Mouse (Mus musculus) embryonic stem cell, embryonic (primary cell): ENCODE results near the gene Satb2.

Experiments used
- CTCF ChIA-PET, 4 experiments: fragments of 300-600 bp in 2 of 4; fragments of 350-600 bp in 2 of 4; sonication (Branson Sonifier 250); formaldehyde crosslinking; loops; one replicate each; lab custom pipeline; 2022; ENCODE audit warnings: inconsistent platforms in 2 of 4; lab: Charles Lee
- POLR2A ChIA-PET, 4 experiments: fragments of 300-600 bp in 2 of 4; fragments of 350-600 bp in 2 of 4; sonication (Branson Sonifier 250); formaldehyde crosslinking; loops; one replicate each; lab custom pipeline; 2022; ENCODE audit warnings: antibody characterized with exemption in 4 of 4, inconsistent platforms in 1 of 4; lab: Charles Lee

The Satb2 gene

DNA sequence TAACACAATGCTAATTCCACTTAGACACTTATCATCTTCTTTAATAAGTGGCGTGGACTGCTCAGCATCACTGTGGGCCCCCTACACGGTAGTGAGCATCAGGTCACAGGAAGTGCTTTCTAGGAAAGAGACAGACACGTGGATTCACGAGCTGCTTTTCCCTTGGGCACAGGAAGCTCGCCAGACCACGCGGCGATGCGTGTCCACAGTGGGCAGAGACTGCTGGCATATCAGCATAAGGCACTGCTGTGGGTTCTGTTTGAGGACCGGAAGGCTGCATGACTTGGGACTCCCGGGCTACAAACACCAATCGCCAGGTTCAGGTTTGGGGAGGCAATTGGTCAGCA lies 22.7 kb downstream of the Satb2 start:
- CTCF ChIA-PET, result no interaction called here
- POLR2A ChIA-PET, result interaction anchor here in 2 of 4 experiments (0.7 to 1.9 kb wide), 7 partner anchors 13 to 67 kb away, joined by 3 to 17 read pairs (median 5); no protein-coding TSS in a partner anchor

DNA sequence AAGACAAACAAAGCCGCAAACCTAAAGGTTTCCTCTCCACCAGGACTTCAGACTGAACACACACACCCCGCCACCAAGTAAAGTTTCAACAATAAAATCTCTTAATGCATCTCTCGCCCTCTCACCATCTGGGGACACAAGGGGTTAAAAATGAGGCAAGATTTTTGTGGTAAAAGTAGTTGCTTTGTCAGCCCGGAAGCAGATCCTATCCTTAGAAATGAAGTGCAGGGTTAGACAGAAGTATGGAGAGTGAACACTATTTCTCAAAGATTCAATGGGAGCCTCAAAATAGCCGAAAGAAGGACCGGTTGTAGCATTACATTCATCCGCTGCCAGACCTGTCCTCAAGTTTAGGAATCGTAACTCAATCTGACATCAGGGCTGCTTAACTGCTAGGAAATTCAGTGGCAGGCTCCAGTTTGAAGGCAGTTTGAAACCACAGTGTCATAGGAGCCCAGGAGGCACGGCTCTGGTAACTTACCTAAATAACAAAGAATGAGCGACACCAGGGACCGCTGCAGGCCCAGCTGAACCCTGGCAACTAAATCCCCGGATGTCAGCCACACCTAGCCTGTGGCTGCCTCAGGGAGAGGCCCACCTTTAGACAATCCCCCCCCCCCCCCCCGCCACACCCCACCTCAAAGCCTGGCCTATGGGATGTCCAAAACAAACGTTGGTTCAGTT lies 23.3 kb downstream of the Satb2 start:
- ChIA-PET CTCF (no interaction called here), POLR2A (interaction anchor here in 3 of 4 experiments (0.6 to 1.9 kb wide), 6 partner anchors 14 to 1550 kb away, joined by 3 to 17 read pairs (median 6); no protein-coding TSS in a partner anchor)

DNA sequence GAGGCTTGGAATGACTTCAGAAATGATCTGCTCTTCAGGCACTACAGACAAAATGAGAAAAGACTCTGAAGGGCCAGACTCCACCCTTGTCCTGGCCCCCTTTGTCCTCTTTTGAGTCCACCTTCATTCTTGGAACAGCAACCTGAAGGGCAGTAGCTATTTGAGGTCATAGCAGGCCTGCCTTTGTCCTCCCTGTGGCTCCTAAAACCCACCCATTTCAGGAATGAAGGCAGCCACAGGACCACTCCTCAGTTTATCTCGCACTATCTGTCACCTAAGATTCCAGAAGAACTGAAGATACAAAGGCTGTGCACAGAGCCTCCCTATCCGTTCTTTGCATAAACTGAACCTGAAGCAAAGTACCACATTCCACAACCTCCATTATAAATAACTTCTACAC lies 24.9 kb downstream of the Satb2 start:
- POLR2A ChIA-PET, result interaction anchor here (0.5 to 2.5 kb wide), 17 partner anchors 12 to 110 kb away, joined by 3 to 13 read pairs (median 3); no protein-coding TSS in a partner anchor
- CTCF ChIA-PET, result interaction anchor here in 1 of 4 experiments (1.0 kb wide), 1 partner anchor 55 kb away, joined by 3 read pairs; no protein-coding TSS in a partner anchor

DNA sequence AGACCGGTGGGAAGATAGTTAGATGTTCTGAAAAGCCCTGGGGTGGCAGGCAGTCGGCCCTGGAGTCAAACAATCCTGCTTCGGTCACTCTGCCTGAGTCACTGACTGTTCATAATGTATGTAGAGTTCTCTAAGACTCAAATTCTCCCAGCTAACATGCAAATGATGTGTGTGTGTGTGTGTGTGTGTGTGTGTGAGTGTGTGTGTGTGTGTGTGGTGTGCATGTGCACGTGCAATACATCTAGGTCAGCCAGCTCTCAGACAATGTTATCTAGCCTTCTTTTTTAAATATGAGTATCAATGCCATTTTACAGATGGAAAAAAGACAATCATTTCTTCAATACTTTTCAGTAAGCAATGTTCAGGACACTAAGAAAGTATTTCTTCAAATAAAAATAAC lies 26.5 kb downstream of the Satb2 start:
- CTCF ChIA-PET, result no interaction called here
- POLR2A ChIA-PET, result interaction anchor here (0.6 to 2.5 kb wide), 7 partner anchors 10 to 662 kb away, joined by 3 to 15 read pairs (median 6); no protein-coding TSS in a partner anchor

DNA sequence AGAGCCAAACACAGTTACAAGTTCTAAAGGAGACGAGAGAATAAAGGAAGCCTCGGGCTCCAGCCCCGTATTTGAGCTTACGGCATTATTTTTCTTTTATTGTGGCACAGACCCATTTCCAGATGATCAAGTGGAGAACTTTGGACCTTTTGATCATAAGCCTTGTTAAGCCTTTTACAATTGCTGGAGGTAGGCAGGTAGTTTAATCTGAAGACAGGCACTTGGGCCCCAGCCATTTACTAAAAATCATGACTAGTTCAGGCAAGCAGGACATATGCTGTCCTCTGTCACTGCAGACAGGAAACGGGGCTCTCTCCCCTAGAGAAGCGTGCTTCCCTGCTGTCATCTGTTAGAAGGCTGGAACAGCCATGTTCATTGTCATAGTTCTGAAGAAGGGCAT lies 26.9 kb downstream of the Satb2 start:
- ChIA-PET POLR2A (interaction anchor here in 2 of 4 experiments (0.6 to 1.2 kb wide), 4 partner anchors 10 to 662 kb away, joined by 3 to 15 read pairs (median 5); no protein-coding TSS in a partner anchor), CTCF (no interaction called here)

DNA sequence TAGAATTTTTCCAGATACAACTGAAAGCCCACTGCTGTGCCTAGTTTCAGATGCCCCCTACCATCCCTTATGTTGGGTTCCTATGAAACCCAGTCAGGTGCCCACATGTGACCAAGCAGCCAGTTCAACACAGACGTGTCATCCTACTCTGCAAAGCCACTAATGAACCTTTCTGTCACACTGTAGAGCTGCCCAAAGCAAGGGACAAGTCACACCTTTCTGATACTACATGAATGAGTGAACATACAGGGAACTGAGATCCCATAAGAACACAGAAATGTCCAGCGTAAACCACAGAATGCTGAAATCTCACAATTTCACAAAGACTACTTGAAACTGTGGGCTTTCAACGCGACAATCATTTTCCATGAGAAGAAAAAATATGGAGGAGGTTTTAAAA lies 39.0 kb downstream of the Satb2 start:
- ChIA-PET POLR2A (interaction anchor here in 3 of 4 experiments (0.6 to 2.3 kb wide), 9 partner anchors 10 to 1618 kb away, joined by 3 to 8 read pairs (median 4); no protein-coding TSS in a partner anchor), CTCF (no interaction called here)

DNA sequence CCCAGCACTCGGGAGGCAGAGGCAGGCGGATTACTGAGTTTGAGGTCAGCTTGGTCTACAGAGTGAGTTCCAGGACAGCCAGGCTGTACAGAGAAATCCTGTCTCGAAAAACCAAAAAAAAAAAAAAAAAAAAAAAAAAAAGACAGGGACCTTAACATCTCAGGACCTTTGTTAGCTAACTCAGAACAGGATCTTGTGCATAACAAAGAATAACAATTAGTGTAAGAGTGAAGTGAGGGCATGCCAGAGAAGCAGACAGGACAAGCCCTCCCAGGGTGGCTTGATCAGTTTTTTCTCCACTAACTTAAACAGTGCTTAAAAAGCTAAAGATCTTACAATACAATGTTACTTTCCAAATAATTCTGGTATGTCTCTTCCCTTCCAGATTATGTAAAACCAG lies 40.0 kb downstream of the Satb2 start:
- ChIA-PET POLR2A (interaction anchor here in 2 of 4 experiments (0.6 to 2.3 kb wide), 8 partner anchors 9 to 238 kb away, joined by 3 to 8 read pairs (median 4); no protein-coding TSS in a partner anchor), CTCF (interaction anchor here in 2 of 4 experiments (0.6 to 0.7 kb wide), 2 partner anchors 39 to 668 kb away, joined by 3 to 5 read pairs; no protein-coding TSS in a partner anchor)

DNA sequence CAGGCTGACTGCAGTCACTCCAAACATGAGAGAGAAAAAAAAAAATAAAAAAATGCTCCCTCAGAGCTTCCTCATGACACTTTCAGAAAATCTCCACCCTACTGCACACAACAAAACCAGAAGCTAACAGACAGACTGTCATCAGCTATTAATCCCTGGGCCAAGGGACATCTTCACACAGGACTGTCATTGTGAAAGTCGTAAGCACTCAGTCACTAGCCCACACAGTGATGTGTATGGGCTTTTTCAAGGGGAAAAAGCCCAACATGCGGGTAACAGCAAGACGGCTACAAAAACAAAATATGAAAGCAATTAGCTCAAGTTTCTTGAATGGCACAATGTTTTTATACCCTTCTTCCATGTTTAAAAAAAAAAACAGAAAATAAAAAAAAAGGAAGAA lies 41.9 kb downstream of the Satb2 start:
- ChIA-PET POLR2A (interaction anchor here in 1 of 4 experiments (0.7 to 1.1 kb wide), 4 partner anchors 8 to 1245 kb away, joined by 3 to 7 read pairs (median 4); no protein-coding TSS in a partner anchor), CTCF (no interaction called here)

DNA sequence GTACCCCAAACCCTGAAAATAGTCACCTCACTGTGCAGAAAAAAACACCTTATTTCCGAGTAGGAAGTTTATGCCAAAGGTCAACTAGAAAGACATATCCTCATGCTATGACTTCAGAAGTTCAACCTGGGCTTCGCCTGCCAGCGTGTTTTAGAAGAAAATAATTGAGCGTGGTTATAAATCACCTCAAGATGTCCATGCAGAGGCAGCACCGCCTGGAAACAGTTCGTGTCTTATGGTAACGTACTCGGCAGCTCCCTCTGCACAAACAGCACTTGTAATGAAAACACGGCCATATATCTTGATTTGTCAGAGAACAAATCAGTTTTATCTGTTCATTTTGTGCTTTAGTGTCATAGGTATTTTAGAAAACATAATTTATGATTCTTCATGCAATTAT lies 44.6 kb downstream of the Satb2 start:
- ChIA-PET CTCF (no interaction called here), POLR2A (no interaction called here)

DNA sequence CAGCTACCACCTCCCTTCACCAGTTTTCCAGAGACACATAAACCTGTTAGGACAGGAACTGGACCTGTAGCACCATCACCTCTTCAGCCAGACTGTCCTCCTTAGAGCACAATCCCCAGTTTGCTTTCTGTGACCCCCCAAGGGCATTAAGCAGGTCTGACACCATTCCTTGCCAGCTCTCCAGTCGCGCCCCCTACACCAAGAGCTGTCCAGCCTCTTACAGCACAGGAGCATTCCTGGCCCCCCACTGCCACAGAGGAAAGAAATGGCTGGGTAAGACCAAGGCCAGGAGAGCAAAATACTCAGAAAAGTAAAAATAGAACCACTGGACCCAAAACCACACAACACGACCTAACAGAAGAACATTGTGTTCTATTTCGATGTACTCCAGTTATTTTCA lies 48.4 kb downstream of the Satb2 start:
- POLR2A ChIA-PET, result no interaction called here
- CTCF ChIA-PET, result no interaction called here

DNA sequence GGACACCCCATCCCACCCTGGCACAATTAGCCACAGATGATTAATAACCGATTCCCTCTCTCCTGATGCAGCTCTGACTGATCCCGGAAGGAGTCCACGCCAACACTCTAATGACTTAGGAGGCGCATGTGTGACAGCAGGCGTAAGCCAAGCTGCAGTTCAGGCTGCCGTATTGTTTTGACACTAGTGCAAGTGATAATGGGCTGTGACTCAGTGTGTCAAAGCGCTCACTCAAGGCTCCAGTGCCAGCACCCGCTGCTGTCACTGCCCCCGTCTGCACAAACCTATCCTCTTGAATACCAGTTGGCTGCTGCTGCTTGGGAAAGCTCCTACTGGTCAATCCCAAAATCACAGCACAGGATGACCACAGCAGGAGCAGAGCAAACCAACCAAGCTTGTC lies 49.7 kb downstream of the Satb2 start:
- POLR2A ChIA-PET, result interaction anchor here in 3 of 4 experiments (0.6 to 1.4 kb wide), 7 partner anchors 8 to 46 kb away, joined by 3 to 7 read pairs (median 3); no protein-coding TSS in a partner anchor
- CTCF ChIA-PET, result interaction anchor here in 1 of 4 experiments (0.5 kb wide), 1 partner anchor 16 kb away, joined by 3 read pairs; no protein-coding TSS in a partner anchor

DNA sequence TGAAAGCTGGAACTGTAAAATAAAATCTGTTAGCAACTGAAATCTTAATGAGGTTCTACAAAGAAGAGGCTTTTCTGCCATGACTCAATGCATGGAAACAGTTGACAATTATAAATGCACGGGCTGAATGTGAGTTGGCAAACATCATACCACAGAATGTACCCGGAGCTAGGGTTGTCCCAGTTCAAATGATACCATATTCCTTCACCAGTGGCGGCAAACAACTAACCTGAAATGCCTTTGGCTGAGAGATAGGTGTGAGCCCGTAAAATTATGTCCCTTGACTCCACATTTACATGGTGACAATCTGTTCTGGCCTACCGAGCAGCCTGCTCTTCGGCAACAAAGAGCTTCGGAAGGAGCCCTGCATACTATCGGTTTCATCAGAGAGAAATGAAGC lies 58.0 kb downstream of the Satb2 start:
- POLR2A ChIA-PET, result no interaction called here
- CTCF ChIA-PET, result no interaction called here

DNA sequence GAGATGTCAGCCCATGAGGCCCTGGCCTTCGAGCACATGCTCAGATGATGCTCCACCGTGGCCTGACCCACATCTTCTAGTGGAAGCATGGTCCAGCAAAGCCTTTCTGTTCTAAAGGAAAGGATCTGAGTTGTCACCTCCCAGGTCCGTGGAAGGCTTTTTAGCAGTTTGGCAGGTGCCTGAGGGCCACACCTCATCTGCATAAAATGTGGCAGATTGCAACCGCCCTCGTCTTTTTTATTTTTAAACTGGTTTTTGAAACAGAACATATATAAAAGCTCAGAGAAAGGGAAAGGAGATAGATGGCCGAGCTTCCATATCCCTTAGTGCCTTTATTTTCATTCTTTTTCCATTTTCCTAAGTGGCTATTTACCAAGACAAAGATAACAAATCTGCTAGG lies 64.2 kb downstream of the Satb2 start:
- ChIA-PET CTCF (no interaction called here), POLR2A (interaction anchor here in 1 of 4 experiments (0.7 kb wide), 1 partner anchor 207 kb away, joined by 3 read pairs; no protein-coding TSS in a partner anchor)

DNA sequence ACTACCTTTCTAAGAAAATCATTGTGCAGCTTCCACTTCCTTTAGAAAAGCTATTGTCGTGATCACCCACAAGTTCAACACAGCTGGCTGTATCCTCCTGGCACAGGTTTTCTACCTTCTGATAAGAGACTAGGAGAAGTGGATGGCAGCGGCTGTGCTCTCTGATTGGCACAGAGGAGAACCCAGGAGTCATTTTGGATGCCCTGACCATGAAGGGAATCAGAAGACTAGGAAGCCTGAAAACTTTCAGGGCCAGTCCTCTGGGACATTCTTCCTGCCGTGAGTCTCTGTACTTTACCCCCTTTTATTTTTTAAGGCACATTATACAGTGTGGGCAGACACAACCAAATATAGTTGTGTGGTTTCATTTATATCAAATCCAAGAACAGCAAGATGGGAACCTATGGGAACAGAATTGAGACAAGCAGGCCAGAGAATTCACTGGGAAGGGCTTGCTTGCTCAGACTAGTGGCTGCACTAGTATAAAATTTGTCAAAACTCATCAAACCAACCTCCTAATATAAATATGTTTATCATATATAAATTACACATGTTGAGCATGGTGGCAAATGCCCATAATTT lies 77.7 kb downstream of the Satb2 start:
- CTCF ChIA-PET, result no interaction called here
- POLR2A ChIA-PET, result interaction anchor here in 1 of 4 experiments (0.6 kb wide), 1 partner anchor 722 kb away, joined by 6 read pairs; no protein-coding TSS in a partner anchor

DNA sequence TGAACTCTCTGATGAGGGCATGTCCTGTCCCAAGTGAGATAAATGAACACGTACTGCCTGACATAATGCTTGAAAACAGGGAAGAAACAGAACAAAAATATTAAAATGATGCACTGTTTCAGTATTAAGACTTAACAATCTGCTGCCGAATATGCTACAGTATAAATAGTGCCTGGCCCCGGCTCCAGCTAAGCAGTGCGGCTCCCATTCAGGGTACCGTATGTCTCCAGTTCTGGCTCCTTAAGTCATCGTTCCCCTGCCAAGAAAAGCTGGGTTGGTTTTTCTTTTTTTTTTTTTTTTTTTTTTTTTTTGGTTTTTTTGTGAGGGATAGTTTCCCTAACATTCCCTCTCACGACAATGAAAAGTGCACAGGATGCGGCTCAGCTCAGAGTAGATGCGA lies 78.3 kb downstream of the Satb2 start:
- POLR2A ChIA-PET, result interaction anchor here in 1 of 4 experiments (0.6 kb wide), 1 partner anchor 722 kb away, joined by 6 read pairs; no protein-coding TSS in a partner anchor
- CTCF ChIA-PET, result no interaction called here

DNA sequence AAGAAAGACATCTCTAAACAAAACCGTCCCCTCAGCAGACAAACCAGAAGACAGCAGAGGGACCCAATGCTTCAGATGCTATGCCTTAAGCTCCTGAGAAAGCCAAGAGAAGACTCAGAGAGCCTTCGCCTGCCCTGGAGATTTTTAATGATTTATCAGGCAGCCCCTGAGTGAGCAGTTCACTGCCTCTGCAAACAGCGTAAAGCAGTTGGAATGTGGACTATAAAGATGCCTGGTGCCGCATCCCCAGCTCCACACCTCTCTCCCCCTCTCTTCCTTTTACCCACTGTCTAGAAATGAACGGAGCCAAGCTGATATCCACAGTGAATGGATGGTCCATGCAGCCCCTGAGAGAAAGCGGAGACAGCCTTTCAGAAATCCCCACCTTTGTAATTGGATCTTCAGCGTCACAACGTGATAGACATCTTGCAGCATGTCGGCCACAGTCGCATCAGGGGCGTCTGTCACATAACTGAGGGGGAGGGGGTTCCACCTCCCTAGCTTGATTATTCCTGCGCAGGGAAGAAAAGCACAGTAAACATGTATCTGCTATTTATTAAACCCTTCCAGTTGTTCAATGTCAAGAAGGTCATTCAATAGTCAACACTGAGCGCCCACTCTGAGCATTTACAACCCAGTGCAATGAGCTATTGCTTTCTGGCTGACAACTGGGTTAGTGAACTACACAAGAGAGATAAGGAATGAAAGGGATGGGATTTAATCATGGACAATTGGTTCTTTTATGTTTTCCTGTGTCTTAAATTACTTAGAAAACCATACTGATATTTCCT lies 79.6 kb downstream of the Satb2 start:
- ChIA-PET CTCF (interaction anchor here in 1 of 4 experiments (1.1 kb wide), 1 partner anchor 54 kb away, joined by 3 read pairs; no protein-coding TSS in a partner anchor), POLR2A (no interaction called here)

DNA sequence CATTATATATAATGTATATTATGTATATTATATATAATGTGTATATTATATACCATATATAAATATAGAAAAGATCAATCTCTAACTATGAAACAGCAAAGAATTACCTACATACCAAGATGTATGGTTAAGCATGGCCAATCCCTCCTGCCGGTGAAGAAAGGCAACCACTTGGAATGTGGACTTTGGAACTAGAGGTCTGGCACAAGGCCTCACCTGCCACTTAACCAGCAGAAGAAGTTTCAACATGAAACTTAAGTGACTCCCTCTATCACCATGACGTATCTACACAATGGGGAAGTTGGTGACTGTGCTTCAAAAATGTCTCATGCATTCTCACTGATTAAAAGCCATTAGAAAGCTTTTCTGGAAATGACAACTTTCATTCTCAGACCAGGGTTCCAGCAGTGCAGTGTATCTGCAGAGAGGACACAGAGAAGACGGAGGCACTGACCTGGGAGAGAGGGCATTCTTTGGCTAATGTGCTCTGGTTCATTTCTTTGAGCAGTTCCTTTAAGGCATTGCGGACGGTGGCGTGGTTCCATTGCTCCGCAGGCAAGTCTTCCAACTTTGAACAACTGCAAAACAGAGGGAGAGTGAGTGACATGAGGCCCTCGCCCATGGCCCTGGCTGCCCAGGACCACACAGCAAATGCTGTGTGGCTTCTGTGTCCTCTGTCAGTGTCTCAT lies 80.8 kb downstream of the Satb2 start:
- POLR2A ChIA-PET, result no interaction called here
- CTCF ChIA-PET, result no interaction called here

DNA sequence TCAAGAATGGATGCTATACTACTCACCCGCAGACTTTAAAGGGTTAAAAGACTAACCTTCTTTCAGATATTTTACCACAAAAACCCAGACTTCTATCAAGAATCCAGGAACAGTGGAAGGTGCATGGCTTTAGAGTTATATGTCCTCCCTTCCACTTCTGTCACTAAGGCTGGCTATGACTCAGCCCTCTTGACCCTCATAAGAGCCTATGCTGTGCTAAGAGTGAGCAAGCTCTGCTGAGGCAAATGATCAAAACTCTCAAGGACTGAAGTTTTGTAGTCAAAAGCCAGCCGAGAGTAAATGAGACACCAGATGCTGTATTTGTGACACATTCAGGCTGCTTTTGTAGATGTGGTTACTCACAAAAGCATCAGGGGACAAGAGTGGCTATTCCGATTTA lies 81.8 kb downstream of the Satb2 start:
- CTCF ChIA-PET, result no interaction called here
- POLR2A ChIA-PET, result no interaction called here
